Mouse (Mus musculus): ENCODE measurements around the gene 6720489N17Rik.
"Not testable (repeated sequence)": the region's sequence is repeated elsewhere in the genome, so short reads cannot be mapped to it uniquely, and the experiment has no call there.

6720489N17Rik gene

GRCm38 (mm10) chr13:62623577-62624276 lies at the start of gene 6720489N17Rik:
TSS of gene 6720489N17Rik (minus strand) at chr13:62624182.
- peak; percentile 70 to 78 for DNase-seq (ENCODE audit: low spot score in 2 of 2)

- DNase-seq (ENCODE audit: low spot score in 2 of 2) = no peak
These were observed 29.4 kb upstream of the 6720489N17Rik start for GRCm38 (mm10) chr13:62653369-62653743.

GRCm38 (mm10) chr13:62652681-62653368 lies 28.8 kb upstream of the 6720489N17Rik start:
- peak; percentile 53 to 62 for DNase-seq (ENCODE audit: low spot score in 2 of 2)

GRCm38 (mm10) chr13:62627071-62627470 lies 3.1 kb upstream of the 6720489N17Rik start:
- not testable (repeated sequence) for DNase-seq (ENCODE audit: low spot score in 2 of 2)

- not testable (repeated sequence) for DNase-seq (ENCODE audit: low spot score in 2 of 2)
These were observed 289 bp upstream of the 6720489N17Rik start for GRCm38 (mm10) chr13:62624277-62624665.

GRCm38 (mm10) chr13:62617449-62617848 lies 6.5 kb downstream of the 6720489N17Rik start:
- not testable (repeated sequence) for DNase-seq (ENCODE audit: low spot score in 2 of 2)

- DNase-seq (ENCODE audit: low spot score in 2 of 2) = not testable (repeated sequence)
These were observed 52.9 kb downstream of the 6720489N17Rik start, which contains the start of gene Zfp934 for GRCm38 (mm10) chr13:62571099-62571498. TSS of gene Zfp934 (minus strand) at chr13:62571199.

GRCm38 (mm10) chr13:62561696-62562095 lies 62.3 kb downstream of the 6720489N17Rik start:
- DNase-seq (ENCODE audit: low spot score in 2 of 2) = not testable (repeated sequence)

- peak; percentile 73 for DNase-seq (ENCODE audit: low spot score in 2 of 2)
These were observed 65.5 kb downstream of the 6720489N17Rik start, which contains the start of gene Zfp935 for GRCm38 (mm10) chr13:62558189-62559110. TSS of gene Zfp935 (minus strand) at chr13:62558511.

All from urinary bladder, postnatal 36 days (tissue).